Mouse (Mus musculus) small intestine, adult 2 months (tissue): ENCODE data around the gene Ppp4r3a.

Experiments
- CTCF ChIP-seq: fragments of 200-500 bp; IDR thresholded peaks from 2 replicates; pipeline ENCODE4 v1.5.1; 2012; ENCODE audit warnings: low read depth, mild to moderate bottlenecking, control low read depth, inconsistent platforms, low read length, moderate library complexity, mixed read lengths; ENCODE audit not compliant: insufficient replicate concordance, insufficient read length; ENCODE audit errors: extremely low read depth
- POLR2A ChIP-seq: fragments of 200-500 bp; IDR thresholded peaks from 2 replicates; pipeline ENCODE4 v1.6.1; 2012; ENCODE audit warnings: low read depth, mild to moderate bottlenecking, control low read depth, inconsistent platforms, low read length, moderate library complexity

DNA sequence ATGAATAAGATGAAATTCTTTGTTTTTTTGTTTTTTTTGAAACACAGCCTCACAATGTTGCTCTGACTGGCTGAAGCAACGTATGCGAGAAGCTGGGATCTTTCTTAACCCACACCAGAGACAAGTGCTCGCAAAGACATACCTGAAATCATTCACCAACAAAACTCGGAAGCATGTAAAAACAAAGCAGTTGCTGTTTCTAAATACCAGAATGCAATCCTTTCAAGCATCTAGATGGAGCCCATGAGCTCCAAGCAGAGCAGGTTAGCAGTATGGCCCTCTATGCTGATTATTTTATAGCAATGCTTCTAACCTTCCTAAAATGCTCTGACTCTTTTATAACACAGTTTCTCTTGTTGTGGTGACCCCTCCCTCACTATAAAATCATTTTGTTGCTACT lies 735 bp upstream of the Ppp4r3a start:
- no peak for TF ChIP-seq CTCF
- TF ChIP-seq POLR2A: no peak
